In the genomic region with DNA sequence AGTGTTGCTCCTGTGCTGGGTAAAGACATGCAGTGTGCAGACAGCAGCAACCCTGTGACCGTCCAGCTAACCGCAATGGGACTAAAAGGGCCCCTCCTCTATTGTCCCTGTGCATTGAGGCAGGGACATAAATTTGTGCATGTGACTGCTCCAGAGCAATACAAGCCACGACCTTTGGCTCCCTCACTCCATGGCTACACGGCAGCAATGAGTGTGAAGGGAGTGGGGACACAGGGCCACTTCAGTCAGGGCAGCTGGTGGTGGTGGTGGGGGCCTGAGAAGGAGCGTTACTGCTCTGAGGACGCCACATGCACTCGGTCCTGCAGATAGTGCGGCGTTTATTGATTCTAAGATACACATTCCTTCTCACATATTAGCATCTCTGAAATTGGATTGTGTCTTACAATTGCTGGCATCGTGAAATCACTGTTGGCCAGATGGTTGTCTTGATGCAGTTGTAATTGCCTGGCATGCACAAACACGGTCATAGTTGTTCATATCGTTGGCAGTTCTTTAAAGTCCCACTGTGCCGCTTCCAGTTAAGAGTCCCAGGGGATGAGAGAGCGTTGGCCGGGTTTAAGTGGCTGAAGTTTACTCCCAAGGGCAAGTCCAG, we compare ENCODE assay signal across 13 mouse cellular contexts. TPM values are rescaled to one million over a fixed set of nuclear protein-coding genes. Genes with fewer than 3 reads are reported as not detected.
DNase-seq lines count a peak whose midpoint lies in the region; ATAC-seq and TF ChIP-seq lines count a peak whose summit lies in the region.
"Had no signal": no experiment of that assay in that cellular context is flagged by ENCODE, and none has a peak within 500 bp of the region (broad histone marks: within the 10 kb centered on the region; RNA-seq: fewer than 3 reads in every experiment).

No protein-coding gene starts in this region.

- H3K4me1 ChIP-seq in forebrain, postnatal 0 days (ENCODE audit: insufficient read depth), result peaks cover 19% of the 10 kb centered on the region
- H3K4me1 ChIP-seq in kidney, embryonic 15.5 days, result peaks cover 2% of the 10 kb centered on the region; the same call in 1 of the 2 replicates
- H3K4me1 ChIP-seq: liver, embryonic 15.5 days had no signal

- no peak for TF ChIP-seq CTCF in forebrain, postnatal 0 days (IDR thresholded peaks at IDR 0.05; ENCODE audit: low read depth)

- no peak overlapping the region for H3K4me2 ChIP-seq in forebrain, postnatal 0 days (ENCODE audit: low read depth)
- H3K4me2 ChIP-seq in kidney, embryonic 15.5 days, result no peak overlapping the region
- H3K4me2 ChIP-seq: embryonic facial prominence, embryonic 13.5 days; liver, embryonic 15.5 days had no signal

- ATAC-seq in forebrain, postnatal 0 days, result peak; percentile 81
- no peak for ATAC-seq in kidney, embryonic 15.5 days (replicated peaks; ENCODE audit: low FRiP score)

- peak overlapping the region; percentile 50 for H3K27ac ChIP-seq in forebrain, postnatal 0 days (ENCODE audit: low read depth, low read length)
- no peak overlapping the region for H3K27ac ChIP-seq in kidney, embryonic 15.5 days
- H3K27ac ChIP-seq: embryonic facial prominence, embryonic 13.5 days; liver, embryonic 15.5 days had no signal

- H3K9me3 ChIP-seq in forebrain, postnatal 0 days (ENCODE audit: low read length), result no peaks in the 10 kb centered on the region
- no peaks in the 10 kb centered on the region for H3K9me3 ChIP-seq in kidney, embryonic 15.5 days (replicated peaks)
- H3K9me3 ChIP-seq: embryonic facial prominence, embryonic 13.5 days; liver, embryonic 15.5 days had no signal

- intact Hi-C loops in left cerebral cortex, postnatal 4 days (cut with DNase I), result no loop called here

- no peak overlapping the region for H3K9ac ChIP-seq in forebrain, postnatal 0 days
- no peak overlapping the region for H3K9ac ChIP-seq in kidney, embryonic 15.5 days
- H3K9ac ChIP-seq: embryonic facial prominence, embryonic 13.5 days; liver, embryonic 15.5 days had no signal

- DNase-seq in left cerebral cortex, postnatal 4 days, result peak; percentile 46
- DNase-seq in left cerebral cortex, adult 9 months (ENCODE audit: low spot score in 2 of 2), result no peak
- DNase-seq in forebrain, postnatal 0 days, result peak; percentile 68
- DNase-seq in layer of hippocampus, postnatal 36 days, result peak; percentile 31 to 36
- DNase-seq in retina, postnatal 1 day, result peak; percentile 96
- no peak for DNase-seq in spleen, postnatal 14 days (ENCODE audit: low spot score in 2 of 2)
- DNase-seq in ovary, adult 18-20 months (ENCODE audit: low spot score), result no peak
- DNase-seq: adrenal gland, adult 2 months; heart, adult 18-20 months; kidney, adult 9 months had no signal

- H3K36me3 ChIP-seq in forebrain, postnatal 0 days (ENCODE audit: insufficient read depth), result peaks cover 23% of the 10 kb centered on the region
- H3K36me3 ChIP-seq in kidney, embryonic 15.5 days, result no peaks in the 10 kb centered on the region
- H3K36me3 ChIP-seq: embryonic facial prominence, embryonic 13.5 days; liver, embryonic 15.5 days had no signal

- no peak overlapping the region for H3K4me3 ChIP-seq in forebrain, postnatal 0 days (ENCODE audit: low read depth, low read length)
- no peak overlapping the region for H3K4me3 ChIP-seq in kidney, embryonic 15.5 days (replicated peaks)
- H3K4me3 ChIP-seq: embryonic facial prominence, embryonic 13.5 days; liver, embryonic 15.5 days had no signal

- no peaks in the 10 kb centered on the region for H3K27me3 ChIP-seq in forebrain, postnatal 0 days (ENCODE audit: insufficient read depth, low read length)
- no peaks in the 10 kb centered on the region for H3K27me3 ChIP-seq in kidney, embryonic 15.5 days
- H3K27me3 ChIP-seq: embryonic facial prominence, embryonic 13.5 days; liver, embryonic 15.5 days had no signal

- WGBS in forebrain, postnatal 0 days, result 24% methylated on average over 15 of the region's 15 CpGs
- 62% methylated on average over 15 of the region's 15 CpGs for WGBS in kidney, embryonic 15.5 days

RNA-seq across cellular contexts. Expression of gene Cspg5, which starts 11.9 kb away (rescaled TPM):
- 100 to 1,000 TPM; 420 to 463 TPM for total RNA-seq in left cerebral cortex, postnatal 4 days (2021)
- 365 and 387 TPM in 2 replicates for total RNA-seq in forebrain, postnatal 0 days (2014; rRNA removed)
- polyA plus RNA-seq in forebrain, postnatal 0 days (2015; fragmentation: Nextera tagmentation; extraction: Ambion mirVana), result 234 and 280 TPM in 2 replicates
- 100 to 1,000 TPM; 274 to 279 TPM for total RNA-seq in layer of hippocampus, postnatal 36 days (2021)
- 2.1 and 2.9 TPM in 2 replicates for polyA plus RNA-seq in kidney, embryonic 15.5 days (2015; fragmentation: Nextera tagmentation; extraction: Ambion mirVana)

RNA-seq across cellular contexts. Expression of gene Elp6, which starts 49.5 kb away (rescaled TPM):
- 10 to 100 TPM; 12.5 to 19.3 TPM for total RNA-seq in left cerebral cortex, postnatal 4 days (2021)
- total RNA-seq in forebrain, postnatal 0 days (2014; rRNA removed), result 27.8 and 35.2 TPM in 2 replicates
- 27.1 and 27.5 TPM in 2 replicates for polyA plus RNA-seq in forebrain, postnatal 0 days (2015; fragmentation: Nextera tagmentation; extraction: Ambion mirVana)
- total RNA-seq in layer of hippocampus, postnatal 36 days (2021), result 10 to 100 TPM in 1 of 2 experiments, 1 to 10 TPM in 1; 9.7 to 13.8 TPM
- polyA plus RNA-seq in kidney, embryonic 15.5 days (2015; fragmentation: Nextera tagmentation; extraction: Ambion mirVana), result 28.8 and 29.9 TPM in 2 replicates

Comparison
In these comparisons a context has a peak if more than half of its experiments do, and no peak if none do; other contexts are left out.
1. DNase-seq: peak in left cerebral cortex, postnatal 4 days (single experiment), forebrain, postnatal 0 days (single experiment), layer of hippocampus, postnatal 36 days (2 of 2) and retina, postnatal 1 day (single experiment); none in left cerebral cortex, adult 9 months (0 of 2), spleen, postnatal 14 days (0 of 2) and ovary, adult 18-20 months (single experiment).